Mouse (Mus musculus) neutrophil, adult 5-6 weeks (primary cell): Measurements from ENCODE around the gene Fam163b. TPM values are rescaled to one million over a fixed set of nuclear protein-coding genes. Genes with fewer than 3 reads are reported as not detected.

Source experiments
- ATAC-seq: fragments of 151-379, 151-347 bp; 2 replicates; pipeline ENCODE4 v1.8.0; 2017; ENCODE audit warnings: mild to moderate bottlenecking, moderate TSS enrichment; ENCODE audit not compliant: insufficient number of reproducible peaks, poor library complexity, low FRiP score, severe bottlenecking; ENCODE audit errors: extremely low read depth
- total RNA-seq: library from RNA; stranded (forward); fragments of 200-1000 nt; gene quantifications from 2 replicates; pipeline ENCODE4 v1.2.3, GENCODE M21; 2017

The Fam163b gene
- total RNA-seq, 1 experiment from 2014 or later, result not detected

DNA sequence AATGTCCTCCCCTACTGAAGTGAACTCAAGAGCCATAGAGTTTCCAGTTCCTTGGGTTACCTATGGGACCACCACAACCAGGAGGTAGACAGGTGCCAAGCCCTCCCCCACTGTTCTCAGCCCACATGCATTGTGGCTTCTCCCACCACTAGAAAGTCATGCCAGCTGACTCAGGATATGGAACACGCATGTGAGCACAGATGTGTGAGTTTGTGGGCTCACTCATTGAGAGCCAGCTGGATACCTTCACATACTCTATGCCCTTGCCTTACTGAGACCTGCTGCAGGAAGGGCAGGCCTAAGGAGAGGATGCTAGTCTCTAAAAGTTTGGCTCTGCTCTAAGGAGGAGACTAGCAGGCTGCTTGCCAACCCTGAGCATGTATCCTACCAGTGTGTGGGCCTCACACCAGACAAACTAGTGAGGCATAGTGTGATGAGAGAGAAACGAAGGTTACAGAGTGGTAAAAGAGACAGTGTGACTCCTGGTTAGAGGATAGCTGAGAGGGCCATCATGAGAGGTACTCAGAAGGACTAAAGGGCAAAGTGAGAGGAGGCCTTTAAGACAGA is 72.0 kb downstream of the Fam163b start:
- no peak for ATAC-seq

- ATAC-seq, result no peak
Measured at GRCm38 (mm10) chr2:27069646-27070045, 72.6 kb downstream of the Fam163b start.

DNA sequence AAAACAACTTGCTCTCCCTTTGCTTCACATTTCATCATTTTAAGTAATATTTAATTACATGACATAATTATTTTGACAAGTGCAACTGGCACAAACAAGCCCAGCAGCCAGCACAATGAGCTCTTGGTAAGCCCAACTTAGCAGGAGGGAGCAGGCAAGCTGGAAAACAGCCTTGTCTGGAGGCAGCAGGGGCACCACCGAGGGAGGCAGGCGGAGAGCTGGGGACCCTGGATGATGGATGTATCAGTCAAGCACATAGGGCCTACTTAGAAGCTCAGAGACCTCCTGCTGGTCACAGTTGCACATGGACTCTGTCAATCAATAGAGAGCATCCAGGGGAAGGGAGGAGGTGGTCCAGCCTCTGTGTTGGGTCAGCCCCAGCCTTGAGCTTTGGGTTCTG is 74.3 kb downstream of the Fam163b start:
- ATAC-seq, result no peak

DNA sequence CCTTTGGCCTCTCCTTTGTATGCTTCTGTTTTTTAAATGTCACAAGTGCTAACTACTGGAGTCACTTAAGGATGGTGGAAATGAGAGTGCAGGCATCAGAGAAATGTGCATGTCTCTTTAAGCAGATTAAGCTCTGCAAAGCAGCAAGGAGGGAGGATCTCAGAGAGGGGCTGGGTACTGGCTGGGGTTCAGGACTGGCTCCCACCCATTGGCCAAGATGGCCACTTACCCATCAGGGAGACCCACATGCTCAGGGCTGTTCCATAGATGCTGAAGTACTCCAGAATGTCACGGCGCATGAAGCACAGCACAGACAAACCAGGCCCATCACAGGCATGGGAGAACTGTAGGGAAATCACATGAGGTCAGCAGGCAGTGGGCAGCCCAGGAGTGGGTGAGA is 75.2 kb downstream of the Fam163b start:
- no peak for ATAC-seq

Other genes with a start within 250 kb of the Fam163b start
- gene Surf6, start 239.6 kb downstream of the Fam163b start, total RNA-seq, result 46.4 and 52.5 TPM in 2 replicates
- 10.6 and 13.3 TPM in 2 replicates for gene Med22, start 231.8 kb downstream of the Fam163b start, total RNA-seq
- 711 and 793 TPM in 2 replicates for gene Rpl7a, start 231.7 kb downstream of the Fam163b start, total RNA-seq
- gene Surf2, start 226.1 kb downstream of the Fam163b start, total RNA-seq, result 40.9 and 44.7 TPM in 2 replicates
- gene Surf1, start 226.0 kb downstream of the Fam163b start, total RNA-seq, result 74.5 and 91.8 TPM in 2 replicates
- 49.6 and 56.1 TPM in 2 replicates for gene Surf4, start 208.6 kb downstream of the Fam163b start, total RNA-seq
- not detected in 2 replicates for gene Stkld1, start 208.4 kb downstream of the Fam163b start, total RNA-seq
- gene Rexo4, start 178.1 kb downstream of the Fam163b start, total RNA-seq, result 76.4 and 98.3 TPM in 2 replicates
- gene Adamts13, start 169.1 kb downstream of the Fam163b start, total RNA-seq, result not detected in 2 replicates
- 16.9 and 22.8 TPM in 2 replicates for gene Cacfd1, start 132.6 kb downstream of the Fam163b start, total RNA-seq
- 82.6 and 87.3 TPM in 2 replicates for gene Slc2a6, start 114.5 kb downstream of the Fam163b start, total RNA-seq
- not detected in 2 replicates for gene Mymk, start 70.3 kb downstream of the Fam163b start, total RNA-seq
- not detected in 2 replicates for gene Adamtsl2, start 63.1 kb downstream of the Fam163b start, total RNA-seq
- gene Dbh, start 22.7 kb upstream of the Fam163b start, total RNA-seq, result not detected in 2 replicates
- not detected in 2 replicates for gene Sardh, start 105.8 kb upstream of the Fam163b start, total RNA-seq